Mouse (Mus musculus) stomach, postnatal 0 days (tissue): ENCODE data around the gene Amt. TPM values are rescaled to one million over a fixed set of nuclear protein-coding genes. Genes with fewer than 3 reads are reported as not detected.
A peak's percentile ranks its signal among the peaks of the same experiment; 100 is the strongest.

ENCODE experiments used
- ATAC-seq: fragments of 200-750 bp; cut with Nextera tagmentation; 2 replicates; pipeline ENCODE4 v1.8.0; 2017; ENCODE audit not compliant: low FRiP score, low TSS enrichment
- DNase-seq: peaks from one replicate; pipeline ENCODE4 v3.0.0-alpha.2; 2016; ENCODE audit warnings: low spot score
- H3K27ac ChIP-seq: fragments of 300-500 bp; sonication (generic); replicated peaks from 2 replicates; pipeline ENCODE4 v1.5.1; 2014; ENCODE audit warnings: mild to moderate bottlenecking, control low read depth
- H3K27me3 ChIP-seq: fragments of 300-500 bp; sonication (generic); 2 replicates; pipeline ENCODE4 v1.6.1; 2014; ENCODE audit warnings: low read length; ENCODE audit not compliant: control insufficient read depth, insufficient read depth
- H3K36me3 ChIP-seq: fragments of 300-500 bp; sonication (generic); 2 replicates; pipeline ENCODE4 v1.6.1; 2014; ENCODE audit warnings: low read length, mixed read lengths; ENCODE audit not compliant: control insufficient read depth, insufficient read depth
- H3K4me1 ChIP-seq: fragments of 300-500 bp; sonication (generic); replicated peaks from 2 replicates; pipeline ENCODE4 v1.6.1; 2014; ENCODE audit warnings: antibody characterized with exemption; ENCODE audit not compliant: control insufficient read depth, insufficient read depth
- H3K4me2 ChIP-seq: fragments of 300-500 bp; sonication (generic); replicated peaks from 2 replicates; pipeline ENCODE4 v1.6.1; 2014; ENCODE audit warnings: low read depth, mild to moderate bottlenecking, control low read depth, moderate library complexity
- H3K4me3 ChIP-seq: fragments of 300-500 bp; sonication (generic); 2 replicates; pipeline ENCODE4 v1.5.1; 2014; ENCODE audit warnings: low read depth, low read length, control low read depth
- H3K9ac ChIP-seq: fragments of 300-500 bp; sonication (generic); 2 replicates; pipeline ENCODE4 v1.6.1; 2014; ENCODE audit warnings: mild to moderate bottlenecking, low read length, control low read depth, mixed read lengths
- H3K9me3 ChIP-seq: fragments of 300-500 bp; sonication (generic); 2 replicates; pipeline ENCODE4 v1.6.1; 2016; ENCODE audit warnings: low read length; ENCODE audit not compliant: control insufficient read depth
- CTCF ChIP-seq: IDR thresholded peaks from 2 replicates; pipeline ENCODE4 v1.5.1; 2016; ENCODE audit warnings: antibody characterized with exemption, low read depth, mild to moderate bottlenecking, moderate library complexity
- EP300 ChIP-seq: optimal IDR thresholded peaks from 2 replicates; pipeline ENCODE3; 2016; ENCODE audit warnings: antibody characterized with exemption
- WGBS: fragments of 180-500 bp; shearing (Covaris S2); extraction: QIAGEN DNeasy Blood & Tissue Kit; methylation state at CpG from one replicate; pipeline ENCODE4 v1.1.7; 2014; 5-methylcytosine and 5-hydroxymethylcytosine counted together
- polyA plus RNA-seq: library from polyadenylated mRNA; unstranded; fragments of >200 nt; fragmentation: Nextera tagmentation; extraction: Ambion mirVana; gene quantifications from 2 replicates; pipeline ENCODE4 v1.2.1, GENCODE M21; 2015

Amt gene
- polyA plus RNA-seq, 1 experiment from 2014 or later = 11.6 TPM

DNA sequence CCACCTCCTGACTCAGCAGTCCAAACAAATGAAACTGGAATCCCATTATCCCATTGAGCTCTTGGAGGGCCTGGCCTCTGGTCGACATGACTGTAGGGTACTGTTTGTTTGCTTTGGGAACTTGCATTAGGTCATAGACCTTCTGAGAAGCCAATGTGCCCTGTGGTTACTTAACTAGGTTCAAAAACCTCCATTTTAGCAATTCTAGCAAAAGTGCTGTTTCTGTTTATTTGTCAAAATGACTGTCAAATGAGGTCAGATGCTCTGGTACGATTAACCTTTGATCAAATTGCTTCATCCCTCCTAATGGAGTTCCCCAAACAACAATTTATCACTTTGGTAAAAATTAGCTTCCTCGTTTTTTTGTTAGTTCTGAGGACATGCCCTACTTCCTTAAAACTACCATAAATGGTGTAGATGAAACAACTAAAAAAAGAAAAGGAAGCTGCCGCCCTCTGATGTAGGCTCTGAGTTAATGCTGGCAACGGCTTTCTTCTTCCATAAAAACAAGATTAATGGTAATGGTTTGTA lies 45.7 kb downstream of the Amt start:
- H3K4me3 ChIP-seq = no peak overlapping the region
- no peak overlapping the region for H3K4me2 ChIP-seq
- peak overlapping the region; percentile 99 for H3K27ac ChIP-seq
- no peaks in the 10 kb centered on the region for H3K9me3 ChIP-seq
- H3K36me3 ChIP-seq = no peaks in the 10 kb centered on the region
- peak; percentile 46 for DNase-seq
- no peak for TF ChIP-seq CTCF
- no peak for TF ChIP-seq EP300
- H3K4me1 ChIP-seq = 0 out of 2 replicates have a peak, but pooled peaks cover 8% of the 10 kb centered on the region
- 6% methylated on average over 5 of the region's 5 CpGs for WGBS
- ATAC-seq = peak; percentile 30
- H3K27me3 ChIP-seq = no peaks in the 10 kb centered on the region
- H3K9ac ChIP-seq = no peak overlapping the region

DNA sequence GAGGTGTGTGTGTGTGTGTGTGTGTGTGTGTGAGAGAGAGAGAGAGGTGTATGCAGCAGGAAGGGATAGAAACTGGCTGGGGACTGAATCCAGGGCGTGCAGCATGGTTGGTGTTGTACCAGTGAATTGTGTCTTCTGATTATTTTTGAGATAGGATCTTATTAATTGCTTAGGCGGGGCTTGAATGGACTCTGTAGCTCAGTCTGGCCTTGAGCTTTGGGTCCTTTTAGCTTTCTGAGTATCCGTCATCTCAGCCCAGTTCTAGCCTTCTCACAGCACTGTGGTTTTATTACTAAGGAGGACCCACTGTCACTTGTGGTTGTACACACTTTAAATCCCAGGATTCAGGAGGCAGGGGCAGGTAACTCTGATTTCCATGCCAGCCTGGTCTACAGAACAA lies 46.7 kb downstream of the Amt start:
- Histone ChIP-seq H3K9me3 (no peaks in the 10 kb centered on the region), H3K27me3 (no peaks in the 10 kb centered on the region), H3K9ac (no peak overlapping the region), H3K4me3 (no peak overlapping the region), H3K36me3 (no peaks in the 10 kb centered on the region), H3K4me2 (no peak overlapping the region), H3K27ac (peak overlapping the region; percentile 99), H3K4me1 (0 out of 2 replicates have a peak, but pooled peaks cover 8% of the 10 kb centered on the region)
- TF ChIP-seq EP300 = no peak
- TF ChIP-seq CTCF = no peak
- ATAC-seq (no peak), DNase-seq (no peak)
- WGBS = 55% methylated on average over 3 of the region's 3 CpGs

DNA sequence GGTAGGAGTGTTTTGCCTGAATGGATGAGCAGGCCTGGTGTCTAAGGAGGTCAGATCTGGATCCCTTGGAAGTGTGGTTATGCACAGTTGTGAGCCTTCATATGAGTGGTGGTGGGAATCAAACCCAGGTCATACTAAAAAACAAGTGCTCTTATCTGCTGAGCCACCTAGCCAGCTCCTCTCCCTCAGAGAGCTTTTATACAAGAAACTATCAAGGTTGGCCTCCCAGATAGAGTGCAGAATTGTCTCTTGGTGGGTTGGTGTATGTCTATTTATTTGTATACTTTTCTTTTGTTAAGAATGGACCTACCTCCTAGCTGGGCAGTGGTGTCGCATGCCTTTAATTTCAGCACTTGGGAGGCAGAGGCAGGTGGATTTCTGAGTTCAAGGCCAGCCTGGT lies 47.2 kb downstream of the Amt start:
- H3K9ac ChIP-seq = no peak overlapping the region
- no peak for ATAC-seq
- no peak overlapping the region; the same call in 1 of the 2 replicates for H3K27ac ChIP-seq
- no peaks in the 10 kb centered on the region for H3K9me3 ChIP-seq
- no peaks in the 10 kb centered on the region for H3K36me3 ChIP-seq
- WGBS = 95% methylated on average over 1 of the region's 1 CpGs
- no peak for DNase-seq
- TF ChIP-seq CTCF (no peak), EP300 (no peak)
- H3K27me3 ChIP-seq = no peaks in the 10 kb centered on the region
- H3K4me2 ChIP-seq = no peak overlapping the region
- H3K4me1 ChIP-seq = 0 out of 2 replicates have a peak, but pooled peaks cover 10% of the 10 kb centered on the region
- no peak overlapping the region for H3K4me3 ChIP-seq

DNA sequence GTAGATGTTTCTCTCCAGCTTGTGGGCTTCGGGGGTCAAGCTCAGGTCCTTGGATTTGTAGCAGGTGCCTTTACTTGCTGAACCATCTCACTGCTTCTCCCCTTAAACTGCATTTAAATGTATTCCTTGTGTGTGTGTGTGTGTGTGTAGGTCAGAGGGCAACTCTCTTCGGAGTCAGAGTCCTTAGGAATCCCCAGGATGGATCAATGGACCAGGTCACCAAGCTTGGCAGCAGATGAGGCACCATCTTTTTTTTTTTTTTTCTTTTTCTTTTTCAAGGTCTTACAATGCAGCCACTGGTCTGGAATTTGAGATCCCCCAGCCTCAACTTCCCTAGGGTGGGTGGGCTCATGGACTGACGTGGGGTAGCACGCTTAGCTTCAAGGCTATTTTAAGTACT lies 47.8 kb downstream of the Amt start:
- ATAC-seq (no peak), DNase-seq (no peak)
- no peak overlapping the region for H3K4me3 ChIP-seq
- 86% methylated on average over 4 of the region's 4 CpGs for WGBS
- no peak for TF ChIP-seq EP300
- no peak for TF ChIP-seq CTCF
- no peaks in the 10 kb centered on the region for H3K9me3 ChIP-seq
- H3K4me2 ChIP-seq = no peak overlapping the region
- 0 out of 2 replicates have a peak, but pooled peaks cover 10% of the 10 kb centered on the region for H3K4me1 ChIP-seq
- H3K27me3 ChIP-seq = no peaks in the 10 kb centered on the region
- no peak overlapping the region for H3K27ac ChIP-seq
- no peak overlapping the region for H3K9ac ChIP-seq
- H3K36me3 ChIP-seq = no peaks in the 10 kb centered on the region

DNA sequence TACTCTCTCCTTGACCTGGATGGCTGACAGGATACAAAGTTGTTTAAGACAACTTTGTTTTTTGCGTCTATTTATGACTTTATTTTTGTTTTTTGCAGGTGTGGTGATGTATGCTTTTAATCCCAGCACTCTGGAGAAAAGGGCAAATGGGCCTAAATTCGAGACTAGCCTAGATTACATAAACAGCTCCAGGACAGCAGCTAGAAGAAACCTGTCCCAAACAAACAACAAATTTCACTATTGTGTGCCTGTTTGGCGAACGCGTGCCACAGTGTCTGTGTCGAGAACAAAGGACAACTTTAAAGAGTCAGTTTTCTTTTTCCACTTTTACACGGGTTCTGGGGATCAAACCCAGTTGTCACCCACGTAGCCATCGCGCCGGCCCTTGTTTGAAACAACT lies 50.4 kb downstream of the Amt start:
- DNase-seq (no peak), ATAC-seq (no peak)
- Histone ChIP-seq H3K9ac (peak overlapping the region; percentile 89), H3K27me3 (no peaks in the 10 kb centered on the region), H3K4me3 (peak overlapping the region; percentile 87), H3K4me1 (0 out of 2 replicates have a peak, but pooled peaks cover 5% of the 10 kb centered on the region), H3K9me3 (no peaks in the 10 kb centered on the region), H3K36me3 (peaks cover 12% of the 10 kb centered on the region), H3K27ac (peak overlapping the region; percentile 96), H3K4me2 (peak overlapping the region; percentile 80)
- 6% methylated on average over 11 of the region's 11 CpGs for WGBS
- TF ChIP-seq EP300 (peak; percentile 34), CTCF (no peak)

GRCm38 (mm10) chr9:108347540-108348289 lies 51.1 kb downstream of the Amt start, which contains the start of gene Usp4:
TSS of gene Usp4 (plus strand) at chr9:108347853.
- H3K4me2 ChIP-seq = peak within 1 kb of the TSS; percentile 80
- ATAC-seq = peak; percentile 95
- peaks cover 12% of the 10 kb centered on the region for H3K36me3 ChIP-seq
- H3K9ac ChIP-seq = peak within 1 kb of the TSS; percentile 89
- H3K27me3 ChIP-seq = no peaks in the 10 kb centered on the region
- DNase-seq = peak; percentile 96
- TF ChIP-seq EP300 (no peak), CTCF (no peak)
- H3K4me1 ChIP-seq = 0 out of 2 replicates have a peak, but pooled peaks cover 2% of the 10 kb centered on the region
- H3K9me3 ChIP-seq = no peaks in the 10 kb centered on the region
- peak within 1 kb of the TSS; percentile 96 for H3K27ac ChIP-seq
- peak within 1 kb of the TSS; percentile 87 for H3K4me3 ChIP-seq
- under 1% methylated on average over 68 of the region's 75 CpGs for WGBS
